Mouse (Mus musculus): ENCODE data around the gene Gm45233.

- TF ChIP-seq POLR2A (IDR thresholded peaks at IDR 0.05; ENCODE audit: low read depth, low read length), result no peak
- TF ChIP-seq CTCF (conservative IDR thresholded peaks at IDR 0.05; ENCODE audit: insufficient read depth, insufficient read length, low read depth, low read length), result no peak
Measured at GRCm38 (mm10) chr7:43488646-43489045, 44.7 kb downstream of the Gm45233 start.

Data from kidney, adult 2 months (tissue).